Mouse (Mus musculus): ENCODE results near the gene Hipk2.

Hipk2 gene

GRCm38 (mm10) chr6:38739266-38739665 is 136.7 kb downstream of the Hipk2 start:
- DNase-seq = no peak

GRCm38 (mm10) chr6:38737763-38738162 is 138.2 kb downstream of the Hipk2 start:
- DNase-seq = peak in 1 of 2 experiments; percentile 45

- peak; percentile 52 to 82 for DNase-seq
Measured at GRCm38 (mm10) chr6:38736240-38736639, 139.7 kb downstream of the Hipk2 start.

DNA sequence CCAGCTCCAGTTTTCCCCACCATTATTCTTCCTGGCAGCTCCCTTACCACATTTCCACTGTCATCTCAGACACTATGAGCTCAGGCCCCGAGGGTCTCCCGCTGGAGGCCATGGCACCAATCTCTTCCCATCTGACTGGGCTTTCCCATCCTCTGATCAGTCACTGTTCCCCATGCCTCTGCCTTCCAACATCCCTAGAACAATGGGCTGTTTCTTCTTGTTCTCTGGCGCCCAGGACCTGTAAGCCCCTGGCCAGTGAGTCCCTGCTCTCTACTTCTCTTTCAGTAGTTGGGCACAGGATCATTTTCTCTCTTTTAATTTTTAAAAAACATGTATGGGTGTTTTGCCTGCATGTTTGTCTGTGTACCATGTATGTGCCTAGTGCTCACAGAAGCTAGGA is 143.3 kb downstream of the Hipk2 start:
- no peak for DNase-seq

GRCm38 (mm10) chr6:38730169-38731146 is 145.5 kb downstream of the Hipk2 start:
- no peak for DNase-seq

GRCm38 (mm10) chr6:38725515-38725914 is 150.4 kb downstream of the Hipk2 start:
- no peak for DNase-seq

- no peak for DNase-seq
Measured at GRCm38 (mm10) chr6:38721361-38721760, 154.6 kb downstream of the Hipk2 start.

- DNase-seq = no peak
Measured at GRCm38 (mm10) chr6:38719229-38719628, 156.7 kb downstream of the Hipk2 start.

DNA sequence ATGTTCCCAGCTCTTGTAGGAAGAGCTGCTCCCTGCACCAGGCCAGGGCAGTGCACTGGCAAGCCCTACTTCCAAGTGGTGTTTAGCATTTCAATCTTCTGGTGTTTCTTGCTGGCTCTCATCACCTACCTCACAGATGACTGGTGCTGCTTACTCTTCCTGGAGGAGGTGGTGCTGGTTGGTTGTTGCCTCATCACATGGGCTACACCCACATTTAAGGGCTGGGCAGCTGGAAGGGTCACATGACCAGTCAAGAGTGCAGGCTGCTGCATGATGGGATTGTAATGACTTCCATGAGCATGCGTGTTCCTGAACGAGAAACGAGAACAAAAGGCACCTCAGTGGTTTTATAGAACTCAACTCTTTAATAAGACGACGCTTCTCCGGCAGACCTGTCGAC is 157.3 kb downstream of the Hipk2 start:
- DNase-seq = no peak

DNA sequence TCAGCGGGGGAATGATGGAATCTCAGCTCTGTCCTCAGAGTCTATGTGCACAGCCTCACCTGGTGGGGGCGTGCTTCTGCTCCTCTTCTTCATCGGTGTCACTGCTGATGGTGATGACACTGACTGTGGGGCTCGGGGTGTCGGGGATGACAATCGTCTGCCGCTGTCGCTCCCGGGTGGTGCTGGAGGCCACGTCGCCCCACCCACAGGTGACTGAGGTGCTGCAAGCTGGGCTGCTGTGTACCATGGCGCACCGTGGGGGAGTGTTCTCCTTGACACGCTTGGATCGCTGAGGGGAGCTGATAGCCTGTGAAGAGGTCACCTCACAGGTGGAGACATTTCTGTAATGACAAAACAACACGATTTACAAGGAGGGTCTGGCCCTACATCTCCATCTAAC is 160.1 kb downstream of the Hipk2 start:
- DNase-seq = no peak

DNA sequence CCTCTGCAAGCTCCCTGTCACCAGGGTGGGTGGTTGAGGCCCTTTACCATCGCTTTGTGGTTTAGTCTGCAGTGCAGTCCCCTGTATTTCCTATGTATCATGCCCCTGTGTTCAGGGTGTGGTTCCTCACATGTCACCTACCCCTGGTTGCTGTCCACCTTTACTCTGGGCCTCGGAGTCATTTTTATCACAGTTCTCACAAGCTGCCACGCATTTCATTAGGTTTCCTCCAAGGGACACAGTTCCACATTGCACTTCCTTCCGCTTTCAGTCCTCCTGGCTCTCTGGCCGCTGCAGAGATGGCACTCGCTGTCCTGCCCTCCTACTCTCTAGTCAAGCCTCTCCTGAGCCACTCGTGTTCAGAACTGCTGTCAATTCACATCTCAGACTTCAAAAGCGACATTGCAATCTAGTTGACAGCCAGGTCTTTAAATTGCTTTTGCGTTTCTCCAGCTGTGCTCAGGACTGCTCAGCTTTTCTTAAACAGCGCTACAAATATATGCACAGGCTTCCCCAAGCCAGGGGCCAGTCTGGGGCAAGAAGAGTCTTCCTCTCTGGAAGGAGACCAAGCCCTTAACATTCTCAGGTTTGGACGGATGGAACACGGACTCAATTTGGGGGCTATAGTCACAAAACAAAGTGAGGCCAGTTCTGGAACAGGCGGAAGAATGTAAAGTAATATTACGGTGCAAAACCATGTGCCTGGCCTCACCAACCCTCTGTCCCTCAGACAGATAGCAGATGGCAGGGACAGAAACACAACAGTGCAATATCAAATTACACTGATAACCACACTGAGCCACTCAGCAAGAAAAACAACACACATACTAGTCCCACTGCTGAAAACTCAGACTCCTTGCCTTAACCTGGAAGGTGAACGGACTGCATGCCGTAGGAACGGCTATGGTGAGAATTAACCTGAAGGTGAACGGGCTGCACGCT is 161.7 kb downstream of the Hipk2 start:
- DNase-seq = no peak

DNA sequence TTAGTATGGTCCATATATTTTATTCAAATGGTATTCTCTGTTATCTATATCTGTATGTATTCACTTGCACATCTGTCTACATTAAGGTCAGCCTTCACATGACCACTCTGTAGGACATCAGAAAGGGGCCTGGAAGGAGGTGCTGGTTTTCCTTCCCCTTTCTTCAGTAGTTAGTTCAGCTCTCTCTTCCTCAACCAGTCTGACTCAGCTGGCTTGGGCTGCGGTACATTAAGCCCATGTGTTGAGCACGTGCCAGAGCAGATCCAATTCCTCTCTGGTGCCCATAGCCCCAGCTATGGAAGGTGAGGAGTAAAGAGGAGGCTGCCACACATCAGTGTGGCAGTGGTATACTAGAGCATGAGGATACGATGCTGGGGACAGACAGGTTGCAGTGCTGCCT is 165.5 kb downstream of the Hipk2 start:
- DNase-seq = no peak

- DNase-seq = no peak
Measured at GRCm38 (mm10) chr6:38704264-38704984, 171.5 kb downstream of the Hipk2 start.

GRCm38 (mm10) chr6:38703526-38703925 is 172.4 kb downstream of the Hipk2 start:
- no peak for DNase-seq

GRCm38 (mm10) chr6:38702810-38703399 is 173.1 kb downstream of the Hipk2 start:
- DNase-seq = no peak

- DNase-seq = no peak
Measured at GRCm38 (mm10) chr6:38701421-38701820, 174.5 kb downstream of the Hipk2 start.

GRCm38 (mm10) chr6:38698233-38698889 is 177.6 kb downstream of the Hipk2 start:
- no peak for DNase-seq

DNA sequence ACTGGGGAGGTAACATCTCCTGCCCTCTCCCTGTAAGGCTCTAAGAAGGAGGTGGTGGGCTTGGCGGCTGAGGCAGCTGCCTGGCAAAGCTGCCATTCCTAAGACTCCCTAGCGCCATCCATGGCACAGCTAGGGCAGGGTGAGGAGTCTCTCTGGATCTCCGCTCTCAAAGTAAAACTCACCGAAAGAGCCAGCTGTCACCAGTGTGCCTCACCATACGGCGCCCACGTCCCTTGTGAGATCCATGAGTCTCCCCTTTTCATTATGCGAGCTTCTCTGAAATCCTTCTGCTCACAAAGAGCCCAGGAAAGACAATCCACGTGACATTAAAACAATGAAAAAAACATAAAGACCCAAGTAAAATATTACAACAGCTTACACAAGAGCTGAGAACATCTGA is 179.4 kb downstream of the Hipk2 start:
- DNase-seq = no peak

- peak; percentile 35 to 70 for DNase-seq
Measured at GRCm38 (mm10) chr6:38695380-38696054, 180.4 kb downstream of the Hipk2 start.

GRCm38 (mm10) chr6:38692556-38692955 is 183.4 kb downstream of the Hipk2 start:
- no peak for DNase-seq

- DNase-seq = no peak
Measured at GRCm38 (mm10) chr6:38691052-38691451, 184.9 kb downstream of the Hipk2 start.

Data from spleen, adult 18-20 months (tissue).